Mouse (Mus musculus) cortical plate, adult 2 months (tissue): ENCODE data around the gene Mei1. TPM values are rescaled to one million over a fixed set of nuclear protein-coding genes. Genes with fewer than 3 reads are reported as not detected.
"Not testable (repeated sequence)": the region's sequence is repeated elsewhere in the genome, so short reads cannot be mapped to it uniquely, and the experiment has no call there.

Experiments used
- H3K27ac ChIP-seq: fragments of 200-500 bp; 2 replicates; pipeline ENCODE4 v1.5.1; 2012; ENCODE audit warnings: low read length, control low read depth, inconsistent platforms; ENCODE audit not compliant: insufficient read depth
- H3K4me1 ChIP-seq: fragments of 200-500 bp; 2 replicates; pipeline ENCODE4 v1.6.1; 2011; ENCODE audit warnings: low read length; ENCODE audit not compliant: control insufficient read depth, insufficient read depth
- H3K4me3 ChIP-seq: fragments of 200-500 bp; 2 replicates; pipeline ENCODE4 v1.5.1; 2011; ENCODE audit warnings: mild to moderate bottlenecking, low read length, control low read depth; ENCODE audit not compliant: insufficient read depth
- CTCF ChIP-seq: fragments of 200-500 bp; IDR thresholded peaks from 2 replicates; pipeline ENCODE4 v1.5.1; 2011; ENCODE audit warnings: mild to moderate bottlenecking, control low read depth, low read length; ENCODE audit not compliant: insufficient read depth; ENCODE audit errors: extremely low read depth
- POLR2A ChIP-seq: fragments of 200-500 bp; IDR thresholded peaks from 2 replicates; pipeline ENCODE4 v1.6.1; 2011; ENCODE audit warnings: mild to moderate bottlenecking, low read length, control low read depth; ENCODE audit not compliant: insufficient read depth; ENCODE audit errors: extremely low read depth
- polyA plus RNA-seq: library from polyadenylated mRNA; depleted of rRNA; stranded (reverse); fragments of >200 nt; gene quantifications from 2 replicates; pipeline ENCODE4 v1.2.3, GENCODE M21; 2012

Gene Mei1
- polyA plus RNA-seq, 1 experiment, result 6.1 TPM

DNA sequence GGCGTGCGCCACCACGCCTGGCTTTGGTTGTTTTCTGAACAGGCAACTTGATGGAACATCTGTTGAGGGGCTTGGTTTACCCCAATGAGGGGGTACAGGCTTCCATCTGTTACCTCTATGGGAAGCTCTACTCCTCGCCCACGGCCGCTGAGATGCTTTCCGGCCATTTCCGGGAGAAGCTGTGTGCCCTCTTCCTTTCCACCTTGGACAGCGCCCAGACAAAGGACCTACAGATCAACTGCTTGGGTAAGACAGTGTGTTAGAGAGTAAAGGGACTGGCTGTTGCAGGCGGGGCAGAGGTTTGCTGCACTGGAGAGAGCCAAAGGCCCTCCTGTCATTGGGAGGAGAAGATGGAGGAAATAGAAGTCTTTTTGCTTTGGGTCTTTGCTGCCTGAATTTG lies 10.1 kb downstream of the Mei1 start:
- H3K4me1 ChIP-seq, result no peaks in the 10 kb centered on the region
- H3K4me3 ChIP-seq, result no peak overlapping the region
- no peak for TF ChIP-seq POLR2A
- TF ChIP-seq CTCF, result no peak
- H3K27ac ChIP-seq, result no peak overlapping the region

DNA sequence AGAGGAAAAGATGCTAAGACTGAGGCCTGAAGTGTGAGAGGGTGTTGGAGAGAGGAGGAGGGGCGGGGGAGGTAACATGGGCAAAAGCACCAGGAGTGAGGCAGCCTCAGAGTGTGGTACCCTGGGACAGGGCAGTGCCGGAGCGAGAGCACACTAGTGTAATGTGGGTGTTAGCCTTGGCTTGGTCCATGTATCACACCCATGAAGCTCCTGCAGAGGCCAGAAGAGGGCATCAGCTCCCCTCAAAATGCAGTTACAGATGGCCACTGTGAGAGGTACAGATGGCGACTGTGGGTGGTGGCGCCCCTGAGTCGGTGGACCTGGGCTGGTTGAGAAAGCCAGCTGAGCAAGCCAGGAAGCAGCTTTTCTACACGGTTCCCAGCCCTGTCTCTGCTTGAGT lies 11.4 kb downstream of the Mei1 start:
- no peak overlapping the region for H3K4me3 ChIP-seq
- TF ChIP-seq POLR2A (no peak), CTCF (peak; percentile 74)
- H3K27ac ChIP-seq, result no peak overlapping the region
- H3K4me1 ChIP-seq, result no peaks in the 10 kb centered on the region

DNA sequence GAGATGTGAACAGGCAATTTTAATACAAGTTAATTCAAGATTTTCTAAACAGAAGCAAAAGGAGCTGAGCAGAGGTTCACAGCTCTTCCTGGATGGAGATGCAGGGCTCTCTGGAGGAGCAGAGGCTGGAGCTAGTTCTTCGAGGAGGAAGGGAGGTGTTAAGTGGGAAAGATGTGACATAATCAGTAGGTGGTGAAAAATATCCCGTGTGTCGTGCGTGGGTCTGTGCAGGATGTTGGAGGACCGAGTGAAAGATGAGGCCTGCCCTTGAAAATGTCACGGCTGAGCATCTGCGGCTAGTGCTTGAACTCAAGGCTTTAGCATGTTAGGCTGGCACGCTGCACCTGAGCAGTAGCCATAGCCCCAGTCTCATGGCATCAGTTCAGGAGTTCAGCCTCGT lies 15.8 kb downstream of the Mei1 start:
- peaks cover 3% of the 10 kb centered on the region for H3K4me1 ChIP-seq
- no peak overlapping the region for H3K4me3 ChIP-seq
- peak overlapping the region; percentile 75 for H3K27ac ChIP-seq
- TF ChIP-seq CTCF, result no peak
- TF ChIP-seq POLR2A, result no peak

DNA sequence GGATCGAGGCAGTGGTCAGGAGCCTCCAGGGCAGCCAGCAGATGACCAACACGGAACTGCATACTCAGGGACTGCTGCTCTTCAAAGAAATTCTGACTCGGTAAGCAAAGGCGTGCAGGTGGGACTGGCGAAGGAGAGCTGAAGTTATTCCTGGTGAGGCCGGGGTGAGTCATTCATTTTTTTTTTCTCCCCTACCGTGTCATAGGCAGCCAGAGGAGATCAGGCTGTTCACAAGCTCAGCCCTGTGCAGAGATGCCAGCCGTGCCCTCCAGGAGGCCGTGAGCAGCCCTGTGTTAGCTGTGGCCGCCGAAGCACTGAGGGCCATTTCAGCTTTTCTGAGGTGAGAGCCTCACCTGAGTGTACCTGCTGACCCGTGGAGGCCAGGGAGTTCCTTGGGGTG lies 16.3 kb downstream of the Mei1 start:
- peak overlapping the region; percentile 78 for H3K27ac ChIP-seq
- no peak overlapping the region for H3K4me3 ChIP-seq
- peaks cover 4% of the 10 kb centered on the region for H3K4me1 ChIP-seq
- TF ChIP-seq CTCF (no peak), POLR2A (peak; percentile 59; the same call in 1 of the 2 replicates)

DNA sequence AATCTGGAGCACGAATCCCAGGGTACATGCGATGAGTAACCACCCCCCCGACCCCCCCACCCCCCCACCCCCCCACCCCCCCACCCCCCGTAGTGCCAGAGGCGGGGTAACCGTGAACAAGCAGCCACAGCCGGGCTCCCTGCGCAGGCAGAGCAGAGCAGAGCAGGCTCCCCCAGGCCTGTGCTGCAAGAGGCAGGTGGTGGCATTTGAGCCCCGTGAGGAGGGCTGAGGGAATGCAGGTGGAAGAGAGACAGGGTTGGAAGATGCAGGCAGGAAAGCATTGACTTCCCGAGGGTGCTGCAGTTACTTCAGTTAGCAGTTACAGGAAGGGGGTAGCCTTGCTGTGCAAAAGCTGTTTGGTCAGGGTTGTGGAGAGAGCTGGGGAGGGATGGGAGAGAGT lies 17.5 kb downstream of the Mei1 start:
- no peak for TF ChIP-seq CTCF
- TF ChIP-seq POLR2A, result no peak
- Histone ChIP-seq H3K4me1 (peaks cover 4% of the 10 kb centered on the region), H3K4me3 (no peak overlapping the region), H3K27ac (no peak overlapping the region)

DNA sequence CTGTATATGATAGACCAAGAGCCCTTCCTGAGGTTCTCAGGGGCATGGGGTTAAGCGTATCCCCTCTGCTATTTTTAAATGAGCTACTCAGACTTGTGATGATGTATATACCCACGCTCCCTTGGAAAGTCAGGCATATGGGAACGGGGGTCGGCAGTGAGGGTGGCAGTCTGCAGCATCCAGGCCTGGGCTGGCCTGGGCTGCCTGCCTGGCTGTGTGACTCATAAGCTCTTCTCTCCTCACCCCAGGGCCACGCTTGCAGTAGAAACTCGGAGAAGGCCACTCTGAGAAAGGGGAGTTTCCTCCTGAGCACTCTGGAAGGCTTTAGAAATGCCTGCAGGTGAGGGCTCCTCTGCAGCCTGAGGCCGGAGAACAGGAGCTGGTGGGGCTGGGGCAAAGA lies 21.3 kb downstream of the Mei1 start:
- no peak overlapping the region for H3K4me3 ChIP-seq
- H3K27ac ChIP-seq, result no peak overlapping the region
- no peak for TF ChIP-seq CTCF
- TF ChIP-seq POLR2A, result no peak
- peaks cover 4% of the 10 kb centered on the region for H3K4me1 ChIP-seq

DNA sequence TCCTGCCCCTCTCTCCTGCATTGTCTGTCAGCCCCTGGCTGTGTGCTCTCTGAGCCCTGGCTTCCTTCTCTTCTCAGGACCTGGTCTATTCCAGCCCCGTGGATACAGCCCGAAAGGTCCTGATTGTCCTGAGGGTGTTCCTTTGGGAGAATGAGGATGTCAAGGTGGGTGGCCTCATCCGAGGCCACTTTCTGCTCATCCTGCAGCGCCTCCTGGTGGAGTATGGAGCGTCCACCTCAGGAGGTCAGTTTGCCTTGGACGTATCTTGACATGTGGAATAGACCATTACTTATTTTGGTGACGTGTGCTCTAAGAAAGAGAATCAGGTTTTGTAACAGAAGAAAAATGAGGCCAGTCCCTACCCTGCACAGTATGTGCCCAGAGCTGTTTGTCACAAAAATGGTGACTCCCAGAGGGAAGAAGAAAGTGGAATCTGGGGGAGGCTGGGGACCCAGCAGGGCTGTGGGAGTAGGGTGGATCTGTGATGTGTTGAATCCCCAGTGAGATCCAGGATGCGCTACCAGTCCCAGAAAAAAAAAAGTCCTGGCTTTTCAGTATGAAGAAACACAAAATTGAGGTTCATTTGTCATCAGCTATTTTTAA lies 37.3 kb downstream of the Mei1 start:
- Histone ChIP-seq H3K4me1 (peaks cover 4% of the 10 kb centered on the region), H3K4me3 (no peak overlapping the region), H3K27ac (peak overlapping the region; percentile 86)
- TF ChIP-seq POLR2A (no peak), CTCF (peak; percentile 68)

DNA sequence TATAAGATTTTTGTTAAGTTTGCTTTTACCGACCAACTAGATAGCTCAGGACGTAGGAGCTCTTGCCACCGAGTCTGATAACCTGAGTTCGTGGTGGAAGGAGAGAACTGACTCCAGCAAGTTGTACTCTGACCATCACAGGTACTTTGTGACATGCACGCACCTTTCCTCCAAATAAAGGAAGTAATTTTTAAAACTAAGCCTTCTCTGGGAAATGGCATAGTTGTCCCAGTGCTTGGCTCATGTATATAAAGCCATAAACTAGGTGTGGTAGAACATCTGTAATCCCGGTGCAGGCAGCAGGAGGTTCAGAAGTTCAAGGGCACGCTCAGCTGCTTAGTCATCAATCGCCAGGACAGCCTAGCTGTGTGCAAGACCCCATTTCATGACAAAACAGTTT lies 50.7 kb downstream of the Mei1 start:
- no peaks in the 10 kb centered on the region for H3K4me1 ChIP-seq
- no peak overlapping the region for H3K27ac ChIP-seq
- no peak for TF ChIP-seq CTCF
- no peak for TF ChIP-seq POLR2A
- H3K4me3 ChIP-seq, result no peak overlapping the region

DNA sequence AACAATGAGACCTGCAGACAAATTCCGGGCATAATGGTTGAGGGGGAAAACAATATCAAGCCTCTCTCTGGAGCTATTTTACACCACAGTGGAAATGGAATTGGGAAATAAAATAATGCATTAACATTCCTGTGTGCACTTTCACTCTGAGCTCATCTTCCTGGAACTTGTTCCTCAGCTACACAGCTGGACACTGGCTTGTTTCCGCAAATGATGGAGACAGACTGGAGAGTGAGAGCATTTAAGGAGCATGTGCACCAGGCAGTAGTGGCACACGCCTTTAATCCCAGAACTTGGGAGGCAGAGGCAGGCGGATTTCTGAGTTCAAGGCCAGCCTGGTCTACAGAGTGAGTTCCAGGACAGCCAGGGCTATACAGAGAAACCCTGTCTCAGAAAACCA lies 56.9 kb downstream of the Mei1 start:
- H3K4me1 ChIP-seq, H3K27ac ChIP-seq, H3K4me3 ChIP-seq: not testable (repeated sequence)

DNA sequence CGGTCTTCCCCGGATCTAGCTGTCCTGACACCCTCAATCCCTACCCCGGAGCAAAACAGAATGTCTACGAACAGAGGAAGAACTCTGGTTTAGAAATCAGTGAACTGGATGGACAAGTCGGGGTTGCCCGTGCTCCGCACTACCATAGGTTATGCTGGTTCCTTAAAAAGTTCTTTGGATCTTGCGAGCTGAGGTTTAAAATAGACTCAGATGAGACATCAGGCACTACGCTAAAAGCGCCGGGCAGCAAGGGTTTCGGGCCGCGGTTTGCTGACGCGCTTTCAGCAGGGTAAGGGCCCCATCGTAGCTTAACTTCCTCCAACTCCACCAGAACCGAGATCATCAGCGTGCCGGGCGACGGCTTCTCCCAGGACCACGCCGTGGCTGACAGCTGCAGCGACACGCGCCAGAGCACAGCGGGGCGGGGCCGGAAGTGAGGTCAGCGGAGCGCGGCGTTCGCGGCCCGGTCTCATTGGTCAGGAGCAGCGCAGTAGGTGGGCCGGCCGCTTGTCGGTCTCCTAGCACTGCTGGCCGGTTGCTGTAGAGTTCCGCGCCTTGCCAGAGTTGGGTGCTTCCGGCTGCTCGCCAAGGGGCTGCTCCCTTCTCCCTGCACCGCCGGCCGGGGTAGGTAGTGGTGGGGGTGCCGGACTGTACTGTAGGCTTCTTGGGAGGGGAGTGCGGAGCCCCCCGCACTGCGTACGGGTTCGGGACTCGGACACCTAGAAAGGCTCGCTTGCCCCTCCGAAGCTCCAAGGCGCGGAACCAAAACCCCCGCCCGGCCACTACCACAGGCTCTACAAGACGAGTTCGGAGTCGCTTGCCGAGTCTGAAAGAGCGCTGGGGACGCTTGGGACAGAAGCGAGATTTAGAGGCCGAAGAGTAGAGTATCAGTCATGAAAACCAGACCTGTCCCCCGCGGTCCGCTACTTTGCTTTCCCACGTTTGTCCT lies 57.9 kb downstream of the Mei1 start, which contains the start of gene Ccdc134:
Gene Ccdc134, plus strand, starts transcription at position 497 of the 949 bp plus-strand sequence.
- TF ChIP-seq POLR2A (peak; percentile 81), CTCF (no peak)
- H3K4me1 ChIP-seq, result peaks cover 2% of the 10 kb centered on the region; the same call in 1 of the 2 replicates
- peak within 1 kb of the TSS; percentile 47 for H3K4me3 ChIP-seq

More for the DNA sequence above, 57.9 kb downstream of the Mei1 start, which contains the start of gene Ccdc134:
- H3K27ac ChIP-seq, result peak within 1 kb of the TSS; percentile 49
